Mouse (Mus musculus): Measurements from ENCODE around the gene Rap1gap2.

- TF ChIP-seq CTCF (IDR thresholded peaks at IDR 0.05; ENCODE audit: low read depth) (no peak), EP300 (IDR thresholded peaks at IDR 0.05; ENCODE audit: low read depth) (no peak)
Measured at GRCm38 (mm10) chr11:74569735-74570134, 41.0 kb downstream of the Rap1gap2 start.

All from liver, postnatal 0 days (tissue).